Mouse (Mus musculus) CD4-positive, CD25-positive, alpha-beta regulatory T cell (primary cell): ENCODE measurements around the gene Tpm3-rs7. TPM values are rescaled to one million over a fixed set of nuclear protein-coding genes. Genes with fewer than 3 reads are reported as not detected.

Source experiments
- polyA plus RNA-seq: library from polyadenylated mRNA; unstranded; fragments of 100-300 nt; shearing (Covaris generic); gene quantifications from one replicate; pipeline ENCODE4 v1.2.1, GENCODE M21; 2017

Tpm3-rs7 gene
- polyA plus RNA-seq = 11.0 TPM

GRCm38 (mm10) chr14:113314499-113314898, at the start of gene Tpm3-rs7:
Gene Tpm3-rs7 (plus strand): TSS chr14:113314608.

